Comparison of ENCODE assay signal across 16 mouse cellular contexts in the genomic region with DNA sequence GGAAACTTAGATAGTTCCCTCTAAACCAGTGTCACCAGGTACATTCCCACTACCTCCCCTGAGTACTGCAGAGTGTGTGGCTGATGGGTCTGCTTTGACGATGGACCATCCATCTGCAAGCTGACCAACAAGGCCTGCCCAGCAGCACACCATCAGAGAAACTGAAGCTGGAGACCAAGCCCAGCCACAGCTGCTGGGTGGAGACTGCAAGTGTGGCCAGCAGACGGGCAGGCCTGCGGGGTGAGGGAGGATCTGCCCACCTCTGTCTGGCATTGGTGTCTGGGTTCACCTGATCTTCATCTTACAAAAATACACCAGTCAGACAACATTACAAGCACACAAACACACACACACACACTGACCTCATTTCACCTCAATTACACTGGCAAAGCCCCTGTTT.
"Had no signal": no experiment of that assay in that cellular context is flagged by ENCODE, and none has a peak within 500 bp of the region (broad histone marks: within the 10 kb centered on the region; RNA-seq: fewer than 3 reads in every experiment).

No protein-coding gene starts in this region.

- H3K9ac ChIP-seq: liver, embryonic 13.5 days; lung, embryonic 14.5 days had no signal

- H3K9me3 ChIP-seq: liver, embryonic 13.5 days had no signal

- H3K4me2 ChIP-seq: liver, embryonic 13.5 days; lung, embryonic 14.5 days; midbrain, embryonic 11.5 days had no signal

- ATAC-seq: inflammation-experienced regulatory T-cells, adult 6 months; lung, postnatal 0 days had no signal

- H3K4me3 ChIP-seq: layer of hippocampus, adult 2 months; left cerebral cortex, adult 2 months; liver, embryonic 13.5 days had no signal

- H3K27me3 ChIP-seq: liver, embryonic 13.5 days had no signal

- DNase-seq: kidney, adult 2 months; kidney, postnatal 25 days; layer of hippocampus, adult 9-11 months; layer of hippocampus, postnatal 36 days; liver, embryonic 13.5 days; lung, embryonic 14.5 days; lung, postnatal 4 days; midbrain, embryonic 14.5 days; thymus, adult 18-20 months; thymus, postnatal 36 days had no signal

- H3K36me3 ChIP-seq: liver, embryonic 13.5 days had no signal

- H3K27ac ChIP-seq: kidney, postnatal 0 days; layer of hippocampus, adult 2 months; left cerebral cortex, adult 2 months; liver, embryonic 13.5 days had no signal
